Mouse (Mus musculus): ENCODE results near the gene Tusc2.

Gene Tusc2

GRCm38 (mm10) chr9:107586974-107587832, 24.1 kb downstream of the Tusc2 start, which contains the start of gene Ifrd2:
Ifrd2 (plus strand) TSS chr9:107587642.
- peak; percentile 99 for DNase-seq (ENCODE audit: extremely low read depth, low read depth)

GRCm38 (mm10) chr9:107587833-107588639, 25.0 kb downstream of the Tusc2 start:
- DNase-seq (ENCODE audit: extremely low read depth, low read depth), result peak; percentile 87

GRCm38 (mm10) chr9:107590058-107590772, 27.2 kb downstream of the Tusc2 start:
- peak; percentile 87 for DNase-seq (ENCODE audit: extremely low read depth, low read depth)

GRCm38 (mm10) chr9:107590773-107591060, 27.7 kb downstream of the Tusc2 start:
- no peak for DNase-seq (ENCODE audit: extremely low read depth, low read depth)

- no peak for DNase-seq (ENCODE audit: extremely low read depth, low read depth)
Observed at GRCm38 (mm10) chr9:107593101-107593976, 30.3 kb downstream of the Tusc2 start.

- no peak for DNase-seq (ENCODE audit: extremely low read depth, low read depth)
Observed at GRCm38 (mm10) chr9:107594281-107595062, 31.4 kb downstream of the Tusc2 start.

- DNase-seq (ENCODE audit: extremely low read depth, low read depth), result no peak
Observed at GRCm38 (mm10) chr9:107596619-107597569, 33.8 kb downstream of the Tusc2 start.

GRCm38 (mm10) chr9:107598385-107598784, 35.3 kb downstream of the Tusc2 start:
- no peak for DNase-seq (ENCODE audit: extremely low read depth, low read depth)

GRCm38 (mm10) chr9:107599433-107599832, 36.4 kb downstream of the Tusc2 start:
- DNase-seq (ENCODE audit: extremely low read depth, low read depth), result no peak

- DNase-seq (ENCODE audit: extremely low read depth, low read depth), result no peak
Observed at GRCm38 (mm10) chr9:107599842-107600241, 36.8 kb downstream of the Tusc2 start.

- DNase-seq (ENCODE audit: extremely low read depth, low read depth), result no peak
Observed at GRCm38 (mm10) chr9:107600745-107601144, 37.7 kb downstream of the Tusc2 start.

GRCm38 (mm10) chr9:107601275-107601674, 38.2 kb downstream of the Tusc2 start:
- DNase-seq (ENCODE audit: extremely low read depth, low read depth), result no peak

- peak; percentile 69 for DNase-seq (ENCODE audit: extremely low read depth, low read depth)
Observed at GRCm38 (mm10) chr9:107602068-107602648, 39.1 kb downstream of the Tusc2 start.

- DNase-seq (ENCODE audit: extremely low read depth, low read depth), result no peak
Observed at GRCm38 (mm10) chr9:107603251-107603650, 40.2 kb downstream of the Tusc2 start.

- DNase-seq (ENCODE audit: extremely low read depth, low read depth), result no peak
Observed at GRCm38 (mm10) chr9:107605041-107605661, 42.1 kb downstream of the Tusc2 start.

GRCm38 (mm10) chr9:107606591-107606990, 43.5 kb downstream of the Tusc2 start:
- no peak for DNase-seq (ENCODE audit: extremely low read depth, low read depth)

- no peak for DNase-seq (ENCODE audit: extremely low read depth, low read depth)
Observed at GRCm38 (mm10) chr9:107607036-107607435, 44.0 kb downstream of the Tusc2 start.

GRCm38 (mm10) chr9:107607653-107608245, 44.7 kb downstream of the Tusc2 start:
- DNase-seq (ENCODE audit: extremely low read depth, low read depth), result no peak
